Mouse (Mus musculus) hindbrain, embryonic 12.5 days (tissue): ENCODE data around the gene Gps1. TPM values are rescaled to one million over a fixed set of nuclear protein-coding genes. Genes with fewer than 3 reads are reported as not detected.
"Not testable (repeated sequence)": the region's sequence is repeated elsewhere in the genome, so short reads cannot be mapped to it uniquely, and the experiment has no call there.

Experiments used
- ATAC-seq: fragments of 200-750 bp; cut with Nextera tagmentation; 2 replicates; pipeline ENCODE4 v1.8.0; 2017; ENCODE audit warnings: moderate TSS enrichment; ENCODE audit not compliant: low FRiP score
- H3K27ac ChIP-seq: fragments of 300-500 bp; sonication (generic); 2 replicates; pipeline ENCODE4 v1.5.1; 2016; ENCODE audit warnings: mild to moderate bottlenecking
- H3K27me3 ChIP-seq: fragments of 300-500 bp; sonication (generic); 2 replicates; pipeline ENCODE4 v1.6.1; 2016; ENCODE audit warnings: mild to moderate bottlenecking
- H3K36me3 ChIP-seq: fragments of 300-500 bp; sonication (generic); 2 replicates; pipeline ENCODE4 v1.6.1; 2016; ENCODE audit warnings: mild to moderate bottlenecking
- H3K4me1 ChIP-seq: fragments of 300-500 bp; sonication (generic); 2 replicates; pipeline ENCODE4 v1.6.1; 2016
- H3K4me2 ChIP-seq: fragments of 300-500 bp; sonication (generic); replicated peaks from 2 replicates; pipeline ENCODE4 v1.6.1; 2016; ENCODE audit warnings: mild to moderate bottlenecking
- H3K4me3 ChIP-seq: fragments of 300-500 bp; sonication (generic); 2 replicates; pipeline ENCODE4 v1.5.1; 2016; ENCODE audit warnings: mild to moderate bottlenecking
- H3K9ac ChIP-seq: fragments of 300-500 bp; sonication (generic); 2 replicates; pipeline ENCODE4 v1.6.1; 2016; ENCODE audit warnings: mild to moderate bottlenecking, moderate library complexity
- H3K9me3 ChIP-seq: fragments of 300-500 bp; sonication (generic); replicated peaks from 2 replicates; pipeline ENCODE4 v1.6.1; 2016; ENCODE audit warnings: mild to moderate bottlenecking
- WGBS: fragments of 180-500 bp; shearing (Covaris S2); methylation state at CpG from one replicate; pipeline ENCODE4 v1.1.7; 2016; 5-methylcytosine and 5-hydroxymethylcytosine counted together
- polyA plus RNA-seq: library from polyadenylated mRNA; unstranded; fragments of >200 nt; fragmentation: Nextera tagmentation; extraction: Ambion mirVana; gene quantifications from 2 replicates; pipeline ENCODE4 v1.2.1, GENCODE M21; 2016

The Gps1 gene
- 223 and 232 TPM in 2 replicates for polyA plus RNA-seq

GRCm38 (mm10) chr11:120784064-120784791, at the start of gene Gps1, which contains the start of gene Rfng:
Gene Gps1 (plus strand): TSS chr11:120784272.
Gene Rfng (minus strand): TSS chr11:120784207.
- Histone ChIP-seq H3K9ac (peak within 1 kb of the TSS; percentile 96), H3K27me3 (no peaks in the 10 kb centered on the region; the same call in 1 of the 2 replicates), H3K4me2 (peak within 1 kb of the TSS; percentile 97), H3K36me3 (peaks cover 54% of the 10 kb centered on the region), H3K9me3 (no peaks in the 10 kb centered on the region), H3K4me3 (peak within 1 kb of the TSS; percentile 100), H3K4me1 (peaks cover 19% of the 10 kb centered on the region), H3K27ac (peak within 1 kb of the TSS; percentile 81)
- WGBS: under 1% methylated on average over 64 of the region's 107 CpGs
- peak; percentile 81 for ATAC-seq

GRCm38 (mm10) chr11:120736424-120736823, 47.6 kb upstream of the Gps1 start:
- Histone ChIP-seq H3K27me3 (peaks cover 5% of the 10 kb centered on the region), H3K9ac (no peak overlapping the region), H3K4me2 (no peak overlapping the region), H3K4me3 (no peak overlapping the region), H3K4me1 (no peaks in the 10 kb centered on the region), H3K27ac (no peak overlapping the region), H3K9me3 (no peaks in the 10 kb centered on the region), H3K36me3 (no peaks in the 10 kb centered on the region)
- 75% methylated on average over 6 of the region's 6 CpGs for WGBS
- ATAC-seq: no peak

- 90% methylated on average over 5 of the region's 5 CpGs for WGBS
- no peaks in the 10 kb centered on the region for H3K4me1 ChIP-seq
- H3K4me2 ChIP-seq: no peak overlapping the region
- H3K4me3 ChIP-seq: no peak overlapping the region
- H3K27me3 ChIP-seq: 0 out of 2 replicates have a peak, but pooled peaks cover 3% of the 10 kb centered on the region
- H3K36me3 ChIP-seq: no peaks in the 10 kb centered on the region
- no peak overlapping the region for H3K27ac ChIP-seq
- H3K9ac ChIP-seq: no peak overlapping the region
- no peaks in the 10 kb centered on the region for H3K9me3 ChIP-seq
- no peak for ATAC-seq
Measured at GRCm38 (mm10) chr11:120740981-120741380, 43.1 kb upstream of the Gps1 start.

GRCm38 (mm10) chr11:120744121-120744701, 39.9 kb upstream of the Gps1 start:
- H3K27me3 ChIP-seq: 0 out of 2 replicates have a peak, but pooled peaks cover 3% of the 10 kb centered on the region
- H3K36me3 ChIP-seq: no peaks in the 10 kb centered on the region
- 81% methylated on average over 7 of the region's 7 CpGs for WGBS
- no peak overlapping the region for H3K4me3 ChIP-seq
- H3K9ac ChIP-seq: no peak overlapping the region
- no peak overlapping the region for H3K4me2 ChIP-seq
- no peaks in the 10 kb centered on the region for H3K4me1 ChIP-seq
- H3K9me3 ChIP-seq: no peaks in the 10 kb centered on the region
- H3K27ac ChIP-seq: no peak overlapping the region
- ATAC-seq: no peak

- Histone ChIP-seq H3K4me1 (no peaks in the 10 kb centered on the region), H3K4me2 (no peak overlapping the region), H3K9me3 (no peaks in the 10 kb centered on the region), H3K27me3 (0 out of 2 replicates have a peak, but pooled peaks cover 3% of the 10 kb centered on the region), H3K27ac (no peak overlapping the region), H3K36me3 (no peaks in the 10 kb centered on the region), H3K9ac (no peak overlapping the region), H3K4me3 (no peak overlapping the region)
- no peak for ATAC-seq
- 84% methylated on average over 4 of the region's 4 CpGs for WGBS
Measured at GRCm38 (mm10) chr11:120747974-120748373, 36.1 kb upstream of the Gps1 start.

- Histone ChIP-seq H3K27me3 (0 out of 2 replicates have a peak, but pooled peaks cover 3% of the 10 kb centered on the region), H3K9ac (no peak overlapping the region), H3K4me3 (no peak overlapping the region), H3K4me2 (no peak overlapping the region), H3K27ac (no peak overlapping the region), H3K4me1 (no peaks in the 10 kb centered on the region), H3K36me3 (no peaks in the 10 kb centered on the region), H3K9me3 (no peaks in the 10 kb centered on the region)
- ATAC-seq: no peak
- WGBS: 64% methylated on average over 8 of the region's 8 CpGs
Measured at GRCm38 (mm10) chr11:120749430-120749829, 34.6 kb upstream of the Gps1 start.

GRCm38 (mm10) chr11:120751606-120752005, 32.5 kb upstream of the Gps1 start:
- H3K4me2 ChIP-seq: no peak overlapping the region
- H3K36me3 ChIP-seq: no peaks in the 10 kb centered on the region
- WGBS: 81% methylated on average over 4 of the region's 4 CpGs
- H3K4me1 ChIP-seq: no peaks in the 10 kb centered on the region
- no peak overlapping the region for H3K27ac ChIP-seq
- H3K27me3 ChIP-seq: no peaks in the 10 kb centered on the region
- H3K4me3 ChIP-seq: no peak overlapping the region
- no peaks in the 10 kb centered on the region for H3K9me3 ChIP-seq
- H3K9ac ChIP-seq: no peak overlapping the region
- ATAC-seq: no peak

- H3K4me3 ChIP-seq: no peak overlapping the region
- no peak for ATAC-seq
Measured at GRCm38 (mm10) chr11:120760236-120760635, 23.8 kb upstream of the Gps1 start.

GRCm38 (mm10) chr11:120761811-120762671, 22.0 kb upstream of the Gps1 start:
- 0 out of 2 replicates have a peak overlapping the region, but pooled peaks have one; percentile 23 for H3K9ac ChIP-seq
- WGBS: 73% methylated on average over 14 of the region's 14 CpGs
- no peaks in the 10 kb centered on the region for H3K36me3 ChIP-seq

More at GRCm38 (mm10) chr11:120760236-120760635, 23.8 kb upstream of the Gps1 start:
- Histone ChIP-seq H3K9ac (no peak overlapping the region), H3K9me3 (peaks cover 21% of the 10 kb centered on the region), H3K4me1 (no peaks in the 10 kb centered on the region), H3K27ac (no peak overlapping the region), H3K36me3 (no peaks in the 10 kb centered on the region), H3K4me2 (no peak overlapping the region), H3K27me3 (peaks cover 17% of the 10 kb centered on the region)
- WGBS: 91% methylated on average over 9 of the region's 9 CpGs

GRCm38 (mm10) chr11:120762672-120763041, 21.4 kb upstream of the Gps1 start, which contains the start of gene Hmga1b:
Gene Hmga1b (plus strand): TSS chr11:120762794.
- not testable (repeated sequence) for H3K4me2 ChIP-seq, H3K27ac ChIP-seq, H3K4me3 ChIP-seq, H3K36me3 ChIP-seq, H3K4me1 ChIP-seq, ATAC-seq
- Histone ChIP-seq H3K9me3 (peaks cover 18% of the 10 kb centered on the region), H3K9ac (0 out of 2 replicates have a peak within 1 kb of the TSS, but pooled peaks have one; percentile 23), H3K27me3 (peaks cover 17% of the 10 kb centered on the region)
- 25% methylated on average over 14 of the region's 14 CpGs for WGBS

More at GRCm38 (mm10) chr11:120761811-120762671, 22.0 kb upstream of the Gps1 start:
- H3K27me3 ChIP-seq: peaks cover 17% of the 10 kb centered on the region
- H3K4me2 ChIP-seq: no peak overlapping the region
- peaks cover 19% of the 10 kb centered on the region for H3K9me3 ChIP-seq
- H3K4me1 ChIP-seq: no peaks in the 10 kb centered on the region
- ATAC-seq: no peak
- H3K4me3 ChIP-seq: no peak overlapping the region
- H3K27ac ChIP-seq: no peak overlapping the region

GRCm38 (mm10) chr11:120763121-120763999, 20.7 kb upstream of the Gps1 start:
- H3K4me2 ChIP-seq: not testable (repeated sequence)
- 3% methylated on average over 9 of the region's 23 CpGs for WGBS

More at GRCm38 (mm10) chr11:120763121-120763999, 20.7 kb upstream of the Gps1 start:
- H3K4me1 ChIP-seq, H3K4me3 ChIP-seq, H3K9ac ChIP-seq, H3K27ac ChIP-seq, H3K36me3 ChIP-seq: not testable (repeated sequence)
- ATAC-seq: peak; percentile 52; the same call in 1 of the 2 replicates
- H3K9me3 ChIP-seq: peaks cover 10% of the 10 kb centered on the region
- H3K27me3 ChIP-seq: peaks cover 17% of the 10 kb centered on the region
